Mouse (Mus musculus) lung, embryonic 14.5 days (tissue): ENCODE measurements around the gene Mpp2. TPM values are rescaled to one million over a fixed set of nuclear protein-coding genes. Genes with fewer than 3 reads are reported as not detected.

Experiments used
- ATAC-seq: fragments of 200-750 bp; cut with Nextera tagmentation; 2 replicates; pipeline ENCODE4 v1.8.0; 2017; ENCODE audit warnings: mild to moderate bottlenecking, moderate TSS enrichment, moderate library complexity; ENCODE audit not compliant: insufficient read depth
- DNase-seq: peaks from one replicate; pipeline ENCODE4 v3.0.0-alpha.2; 2015
- H3K27ac ChIP-seq: fragments of 300-500 bp; sonication (generic); 2 replicates; pipeline ENCODE4 v1.5.1; 2014; ENCODE audit warnings: low read depth, mild to moderate bottlenecking, moderate library complexity
- H3K27me3 ChIP-seq: fragments of 300-500 bp; sonication (generic); 2 replicates; pipeline ENCODE4 v1.6.1; 2014; ENCODE audit warnings: low read length, control low read depth; ENCODE audit not compliant: insufficient read depth
- H3K36me3 ChIP-seq: fragments of 300-500 bp; sonication (generic); 2 replicates; pipeline ENCODE4 v1.6.1; 2014; ENCODE audit warnings: control low read depth; ENCODE audit not compliant: insufficient read depth
- H3K4me1 ChIP-seq: fragments of 300-500 bp; sonication (generic); 2 replicates; pipeline ENCODE4 v1.6.1; 2014; ENCODE audit warnings: antibody characterized with exemption, control low read depth; ENCODE audit not compliant: insufficient read depth
- H3K4me2 ChIP-seq: fragments of 300-500 bp; sonication (generic); 2 replicates; pipeline ENCODE4 v1.6.1; 2014; ENCODE audit warnings: mild to moderate bottlenecking
- H3K4me3 ChIP-seq: fragments of 300-500 bp; sonication (generic); 2 replicates; pipeline ENCODE4 v1.5.1; 2014; ENCODE audit warnings: low read depth, low read length
- H3K9ac ChIP-seq: fragments of 300-500 bp; sonication (generic); 2 replicates; pipeline ENCODE4 v1.6.1; 2014
- H3K9me3 ChIP-seq: fragments of 300-500 bp; sonication (generic); 2 replicates; pipeline ENCODE4 v1.6.1; 2016; ENCODE audit warnings: low read depth, low read length, control low read depth
- CTCF ChIP-seq: IDR thresholded peaks from 2 replicates; pipeline ENCODE4 v1.5.1; 2016; ENCODE audit warnings: antibody characterized with exemption, low read depth
- WGBS: fragments of 180-500 bp; shearing (Covaris S2); extraction: QIAGEN DNeasy Blood & Tissue Kit; methylation state at CpG from one replicate; pipeline ENCODE4 v1.1.7; 2014; 5-methylcytosine and 5-hydroxymethylcytosine counted together
- polyA plus RNA-seq: library from polyadenylated mRNA; unstranded; fragments of >200 nt; fragmentation: Nextera tagmentation; extraction: Ambion mirVana; gene quantifications from 2 replicates; pipeline ENCODE4 v1.2.1, GENCODE M21; 2014

The Mpp2 gene
- polyA plus RNA-seq, 1 experiment from 2014 or later = 6.3 TPM

DNA sequence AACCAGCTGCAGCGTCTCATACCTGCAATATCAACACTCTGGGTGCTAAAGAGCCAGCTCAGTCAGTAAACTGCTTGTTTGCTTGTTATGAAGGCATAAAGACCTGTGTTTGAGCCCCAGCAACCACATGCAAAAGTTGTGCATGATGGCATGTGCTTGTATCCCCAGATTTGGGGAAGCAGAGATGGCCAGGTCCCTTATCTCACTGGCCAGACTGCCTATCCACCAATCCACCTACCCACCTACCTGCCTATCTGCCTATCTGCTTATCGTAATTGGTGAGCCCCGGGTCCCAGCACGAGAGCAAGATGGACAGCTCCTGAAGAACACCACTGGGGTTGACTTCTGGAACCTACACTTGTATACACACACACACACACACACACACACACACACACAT, 59.0 kb downstream of the Mpp2 start:
- peaks cover 5% of the 10 kb centered on the region; the same call in 1 of the 2 replicates for H3K4me1 ChIP-seq
- no peak overlapping the region for H3K27ac ChIP-seq
- WGBS = 68% methylated on average over 4 of the region's 4 CpGs
- no peaks in the 10 kb centered on the region for H3K9me3 ChIP-seq
- ATAC-seq = no peak
- no peak overlapping the region for H3K4me2 ChIP-seq
- H3K9ac ChIP-seq = no peak overlapping the region
- no peak for TF ChIP-seq CTCF
- no peaks in the 10 kb centered on the region for H3K27me3 ChIP-seq
- no peak for DNase-seq
- no peaks in the 10 kb centered on the region for H3K36me3 ChIP-seq
- no peak overlapping the region for H3K4me3 ChIP-seq

DNA sequence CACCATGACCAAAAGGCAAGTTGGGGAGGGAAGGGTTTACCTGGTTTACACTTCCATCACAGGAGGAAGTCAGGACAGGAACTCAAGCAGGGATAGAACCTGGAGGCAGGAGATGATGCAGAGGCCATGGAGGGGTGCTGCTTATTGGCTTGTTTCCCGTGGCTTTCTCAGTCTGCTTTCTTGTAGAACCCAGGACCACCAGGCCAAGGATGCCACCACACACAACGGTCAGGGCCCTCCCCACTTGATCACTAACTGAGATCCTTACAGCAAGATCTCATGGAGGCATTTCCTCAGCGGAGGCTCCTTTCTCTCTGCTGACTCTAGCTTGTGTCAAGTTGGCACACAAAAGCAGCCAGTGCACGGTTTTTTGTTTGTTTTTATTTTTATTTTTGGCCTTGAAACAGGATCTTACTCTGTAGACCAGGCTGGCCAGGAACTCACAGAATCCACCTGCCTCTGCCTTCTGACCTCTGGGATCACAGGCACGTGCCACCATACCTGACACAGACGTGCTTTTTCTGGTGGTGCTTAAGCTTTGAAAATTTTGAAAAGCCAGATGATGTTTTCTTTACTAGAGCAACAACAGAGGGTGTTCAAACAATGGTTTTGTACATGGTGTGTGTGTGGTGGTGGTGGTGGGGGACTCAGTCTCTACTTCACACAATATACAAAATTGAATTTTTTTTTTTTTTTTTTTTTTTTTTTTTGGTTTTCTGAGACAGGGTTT, 60.1 kb downstream of the Mpp2 start, which contains the start of gene Mpp3:
Gene Mpp3, minus strand, starts transcription at position 375 of the 730 bp plus-strand sequence.
- Histone ChIP-seq H3K27me3 (no peaks in the 10 kb centered on the region), H3K27ac (no peak within 1 kb of the TSS), H3K4me1 (peaks cover 5% of the 10 kb centered on the region; the same call in 1 of the 2 replicates), H3K4me3 (peak within 1 kb of the TSS; percentile 66), H3K36me3 (no peaks in the 10 kb centered on the region), H3K9ac (peak within 1 kb of the TSS; percentile 62), H3K4me2 (peak within 1 kb of the TSS; percentile 97), H3K9me3 (no peaks in the 10 kb centered on the region)
- ATAC-seq = no peak
- 58% methylated on average over 6 of the region's 6 CpGs for WGBS
- TF ChIP-seq CTCF = no peak
- DNase-seq = no peak

DNA sequence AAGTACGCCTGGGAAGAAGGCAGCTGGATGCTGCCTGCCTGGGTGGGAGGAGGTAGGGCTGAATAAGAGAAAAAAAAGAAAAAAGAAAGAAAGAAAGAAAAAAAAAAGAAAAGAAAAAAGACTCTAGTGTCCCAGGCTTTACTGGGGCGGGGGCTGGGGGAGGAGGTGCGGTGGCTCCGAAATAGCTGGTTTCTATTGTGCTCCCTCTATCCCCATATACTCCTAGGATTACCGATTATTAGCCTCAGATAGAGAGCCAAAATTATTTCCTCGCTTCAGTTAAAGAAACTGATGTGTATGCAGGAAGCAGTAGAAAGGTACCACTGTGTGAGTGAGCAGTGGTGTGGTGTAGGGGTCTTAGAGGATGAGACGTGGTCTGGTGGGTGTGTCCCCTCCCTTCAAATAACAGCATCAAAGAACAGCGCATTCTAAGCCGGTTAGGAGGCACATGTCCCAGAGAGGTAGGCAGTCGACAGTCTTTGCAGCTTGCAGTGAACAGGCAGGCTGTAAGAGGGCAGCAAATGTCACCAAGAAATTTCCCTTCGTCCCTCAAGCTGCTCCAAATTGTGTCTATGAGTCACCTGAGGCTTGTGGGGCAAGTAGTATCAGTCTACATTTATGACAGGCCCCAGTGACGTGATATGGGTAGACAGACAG, 60.8 kb downstream of the Mpp2 start:
- peak; percentile 15 for DNase-seq
- Histone ChIP-seq H3K4me3 (peak overlapping the region; percentile 66), H3K36me3 (no peaks in the 10 kb centered on the region), H3K4me2 (peak overlapping the region; percentile 97), H3K27me3 (no peaks in the 10 kb centered on the region), H3K27ac (no peak overlapping the region), H3K9ac (peak overlapping the region; percentile 62), H3K9me3 (no peaks in the 10 kb centered on the region), H3K4me1 (peaks cover 5% of the 10 kb centered on the region; the same call in 1 of the 2 replicates)
- TF ChIP-seq CTCF = no peak
- 7% methylated on average over 12 of the region's 12 CpGs for WGBS
- ATAC-seq = no peak

DNA sequence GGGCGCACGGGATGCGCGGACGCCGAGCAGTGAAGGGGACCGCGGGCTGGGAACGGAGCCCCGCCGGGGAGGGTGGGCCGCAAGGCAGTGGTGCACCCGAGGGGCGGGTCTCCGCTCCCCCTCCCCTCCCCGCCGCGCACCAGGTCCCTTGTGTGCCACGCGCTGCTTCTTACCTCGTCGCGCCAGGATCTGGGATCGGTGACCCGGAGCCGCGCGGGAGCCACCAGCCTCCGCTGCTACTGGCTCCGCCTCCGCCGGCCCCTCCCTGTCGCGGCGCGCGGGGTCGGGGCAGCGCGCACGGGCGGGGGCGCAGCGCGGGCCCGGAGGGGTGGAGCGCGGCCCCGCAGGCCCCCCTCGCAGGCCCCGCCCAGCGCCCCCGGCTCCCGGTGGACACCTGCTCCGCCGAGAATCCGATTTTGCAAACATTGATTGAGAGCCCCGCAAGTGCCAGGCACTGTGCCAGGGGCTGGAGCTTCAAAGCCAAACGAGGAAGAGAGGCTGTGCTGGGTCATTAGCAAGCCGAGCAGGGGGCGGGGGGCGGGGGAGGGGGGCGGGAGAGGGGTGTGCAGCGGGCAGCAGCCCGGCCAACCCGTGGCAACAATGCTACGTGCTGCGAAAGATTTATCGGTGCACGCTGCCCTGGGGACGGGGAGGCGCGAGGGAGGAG, 61.5 kb downstream of the Mpp2 start:
- no peak for TF ChIP-seq CTCF
- ATAC-seq (peak; percentile 92), DNase-seq (peak; percentile 91)
- peak overlapping the region; percentile 66 for H3K4me3 ChIP-seq
- WGBS = 1% methylated on average over 67 of the region's 73 CpGs
- H3K4me2 ChIP-seq = peak overlapping the region; percentile 97
- no peaks in the 10 kb centered on the region for H3K36me3 ChIP-seq
- peak overlapping the region; percentile 63; the same call in 1 of the 2 replicates for H3K27ac ChIP-seq
- H3K27me3 ChIP-seq = no peaks in the 10 kb centered on the region
- H3K4me1 ChIP-seq = peaks cover 5% of the 10 kb centered on the region; the same call in 1 of the 2 replicates
- H3K9me3 ChIP-seq = no peaks in the 10 kb centered on the region
- H3K9ac ChIP-seq = peak overlapping the region; percentile 62

DNA sequence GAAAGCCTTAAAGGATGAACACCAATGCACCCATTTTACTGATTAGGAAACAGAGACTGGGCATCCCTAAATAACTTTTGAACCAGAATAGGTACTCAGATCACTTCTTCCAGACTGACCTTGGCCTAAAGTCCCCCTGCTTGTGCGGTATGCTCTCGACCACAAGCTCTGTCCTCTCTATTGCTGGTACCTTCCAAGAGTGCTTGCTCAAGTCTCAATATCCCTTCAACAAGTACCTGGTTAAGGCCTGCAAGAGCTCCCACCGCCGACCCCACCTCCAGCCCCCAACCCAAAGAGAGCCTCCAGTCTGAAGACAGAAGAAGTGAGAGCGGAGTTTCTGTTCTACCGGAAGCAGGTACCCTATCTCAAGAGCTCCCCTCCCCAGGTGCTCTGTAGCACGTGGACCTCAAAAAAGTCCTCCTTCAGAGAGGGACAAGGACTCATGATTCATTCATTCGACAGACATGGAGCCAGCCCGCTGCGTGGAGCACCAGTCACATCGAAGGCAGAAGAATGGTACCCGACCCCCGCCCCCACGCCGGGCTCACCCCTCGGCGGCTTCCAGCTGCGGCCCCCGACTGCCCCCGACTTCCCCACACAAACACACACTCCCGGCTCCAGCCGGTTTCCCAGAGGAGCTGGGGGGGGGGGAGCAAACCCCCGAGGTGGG, 62.2 kb downstream of the Mpp2 start:
- Histone ChIP-seq H3K4me2 (peak overlapping the region; percentile 97), H3K9ac (peak overlapping the region; percentile 62), H3K27ac (peak overlapping the region; percentile 63; the same call in 1 of the 2 replicates), H3K4me1 (peaks cover 5% of the 10 kb centered on the region; the same call in 1 of the 2 replicates), H3K4me3 (peak overlapping the region; percentile 66), H3K27me3 (no peaks in the 10 kb centered on the region), H3K9me3 (no peaks in the 10 kb centered on the region), H3K36me3 (no peaks in the 10 kb centered on the region)
- no peak for TF ChIP-seq CTCF
- DNase-seq = peak; percentile 21
- no peak for ATAC-seq
- 3% methylated on average over 23 of the region's 23 CpGs for WGBS

DNA sequence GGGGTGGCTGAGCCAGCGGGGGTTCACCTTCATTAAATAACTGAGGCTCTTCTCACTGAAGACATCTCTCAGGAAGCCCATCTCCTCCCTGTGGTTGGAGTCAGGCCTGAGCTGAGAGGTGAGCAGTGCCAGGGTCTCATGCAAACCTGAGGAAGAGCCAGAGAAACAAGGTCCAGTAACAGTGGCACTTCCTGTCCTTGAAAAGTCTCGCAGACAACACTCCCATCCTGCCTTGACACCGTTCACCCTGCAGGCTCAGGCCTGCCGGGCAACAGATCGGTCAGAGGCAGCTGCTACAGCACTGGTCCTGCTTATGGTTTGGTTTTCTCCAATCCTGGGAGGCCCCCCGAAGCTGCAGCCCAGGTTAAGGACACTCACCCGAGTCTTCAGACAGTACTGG, 63.0 kb downstream of the Mpp2 start:
- H3K27ac ChIP-seq = no peak overlapping the region
- WGBS = 46% methylated on average over 7 of the region's 7 CpGs
- no peak overlapping the region for H3K4me2 ChIP-seq
- H3K4me1 ChIP-seq = peaks cover 5% of the 10 kb centered on the region; the same call in 1 of the 2 replicates
- no peaks in the 10 kb centered on the region for H3K27me3 ChIP-seq
- no peak overlapping the region for H3K9ac ChIP-seq
- no peak for ATAC-seq
- H3K4me3 ChIP-seq = no peak overlapping the region
- TF ChIP-seq CTCF = no peak
- DNase-seq = no peak
- H3K36me3 ChIP-seq = no peaks in the 10 kb centered on the region
- H3K9me3 ChIP-seq = no peaks in the 10 kb centered on the region
